Mouse (Mus musculus) liver, embryonic 14.5 days (tissue): Measurements from ENCODE around the gene Adamts17.

Source experiments
- CTCF ChIP-seq: IDR thresholded peaks from 2 replicates; pipeline ENCODE4 v1.5.1; 2016; ENCODE audit warnings: antibody characterized with exemption, low read depth, control low read depth
- EP300 ChIP-seq: IDR thresholded peaks from 2 replicates; pipeline ENCODE4 v1.6.1; 2016; ENCODE audit warnings: antibody characterized with exemption, low read depth

DNA sequence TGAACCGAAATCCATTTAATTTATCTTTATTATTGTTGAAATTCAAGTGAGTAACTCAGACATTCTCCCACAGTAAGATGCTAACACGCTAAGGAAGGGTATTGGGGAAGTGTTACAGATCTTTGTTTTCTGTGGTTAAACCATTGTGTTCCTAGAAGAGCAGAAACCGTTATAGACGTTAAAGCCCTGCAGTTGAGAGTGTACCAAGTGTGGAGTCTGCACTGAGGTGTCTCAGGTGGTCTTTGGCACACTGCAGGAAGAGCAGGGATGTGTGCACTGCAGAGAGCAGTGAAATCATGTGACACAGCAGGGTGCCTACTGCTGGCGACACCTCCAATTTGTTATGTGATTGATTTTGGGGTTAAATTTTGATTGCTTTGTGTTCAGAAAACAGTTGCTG, 142.5 kb downstream of the Adamts17 start:
- no peak for TF ChIP-seq CTCF
- TF ChIP-seq EP300 = no peak
